Mouse (Mus musculus) embryonic facial prominence, embryonic 12.5 days (tissue): Measurements from ENCODE around the gene Eefsec. TPM values are rescaled to one million over a fixed set of nuclear protein-coding genes. Genes with fewer than 3 reads are reported as not detected.
A peak's percentile ranks its signal among the peaks of the same experiment; 100 is the strongest.

Experiments used
- ATAC-seq: fragments of 200-750 bp; cut with Nextera tagmentation; 2 replicates; pipeline ENCODE4 v1.8.0; 2017; ENCODE audit not compliant: insufficient number of reproducible peaks, insufficient read depth, low FRiP score, low TSS enrichment
- H3K27ac ChIP-seq: fragments of 300-500 bp; sonication (generic); 2 replicates; pipeline ENCODE4 v1.5.1; 2016; ENCODE audit warnings: mild to moderate bottlenecking
- H3K27me3 ChIP-seq: fragments of 300-500 bp; sonication (generic); 2 replicates; pipeline ENCODE4 v1.6.1; 2016; ENCODE audit warnings: mild to moderate bottlenecking, moderate library complexity
- H3K36me3 ChIP-seq: fragments of 300-500 bp; sonication (generic); 2 replicates; pipeline ENCODE4 v1.6.1; 2016; ENCODE audit warnings: mild to moderate bottlenecking
- H3K4me1 ChIP-seq: fragments of 300-500 bp; sonication (generic); 2 replicates; pipeline ENCODE4 v1.6.1; 2016
- H3K4me2 ChIP-seq: fragments of 300-500 bp; sonication (generic); replicated peaks from 2 replicates; pipeline ENCODE4 v1.6.1; 2016; ENCODE audit warnings: mild to moderate bottlenecking, moderate library complexity
- H3K4me3 ChIP-seq: fragments of 300-500 bp; sonication (generic); 2 replicates; pipeline ENCODE4 v1.5.1; 2016; ENCODE audit warnings: mild to moderate bottlenecking
- H3K9ac ChIP-seq: fragments of 300-500 bp; sonication (generic); 2 replicates; pipeline ENCODE4 v1.6.1; 2016; ENCODE audit warnings: mild to moderate bottlenecking, moderate library complexity
- H3K9me3 ChIP-seq: fragments of 300-500 bp; sonication (generic); 2 replicates; pipeline ENCODE4 v1.6.1; 2016; ENCODE audit warnings: mild to moderate bottlenecking, moderate library complexity
- WGBS: fragments of 180-500 bp; shearing (Covaris S2); methylation state at CpG from one replicate; pipeline ENCODE4 v1.1.7; 2016; 5-methylcytosine and 5-hydroxymethylcytosine counted together
- polyA plus RNA-seq: library from polyadenylated mRNA; unstranded; fragments of >200 nt; fragmentation: Nextera tagmentation; extraction: Ambion mirVana; gene quantifications from 2 replicates; pipeline ENCODE4 v1.2.1, GENCODE M21; 2016

Gene Eefsec
- polyA plus RNA-seq, 1 experiment from 2014 or later, result 38.1 TPM

- Histone ChIP-seq H3K4me2 (no peak overlapping the region), H3K9ac (no peak overlapping the region), H3K27me3 (no peaks in the 10 kb centered on the region), H3K36me3 (no peaks in the 10 kb centered on the region), H3K9me3 (no peaks in the 10 kb centered on the region), H3K4me3 (no peak overlapping the region), H3K27ac (no peak overlapping the region), H3K4me1 (peaks cover 68% of the 10 kb centered on the region)
- no peak for ATAC-seq
- WGBS, result 66% methylated on average over 7 of the region's 7 CpGs
Observed at GRCm38 (mm10) chr6:88340761-88341160, 105.6 kb downstream of the Eefsec start.

- Histone ChIP-seq H3K4me1 (no peaks in the 10 kb centered on the region), H3K9ac (no peak overlapping the region), H3K27me3 (no peaks in the 10 kb centered on the region), H3K27ac (no peak overlapping the region), H3K4me3 (no peak overlapping the region), H3K36me3 (0 out of 2 replicates have a peak, but pooled peaks cover 5% of the 10 kb centered on the region), H3K4me2 (no peak overlapping the region), H3K9me3 (no peaks in the 10 kb centered on the region)
- ATAC-seq, result no peak
Observed at GRCm38 (mm10) chr6:88329336-88329735, 117.0 kb downstream of the Eefsec start.

GRCm38 (mm10) chr6:88321879-88322278 is 124.5 kb downstream of the Eefsec start:
- Histone ChIP-seq H3K4me2 (no peak overlapping the region), H3K9me3 (no peaks in the 10 kb centered on the region), H3K27me3 (no peaks in the 10 kb centered on the region), H3K4me3 (no peak overlapping the region), H3K36me3 (no peaks in the 10 kb centered on the region), H3K4me1 (peaks cover 18% of the 10 kb centered on the region), H3K27ac (no peak overlapping the region), H3K9ac (no peak overlapping the region)
- peak; percentile 52; the same call in 1 of the 2 replicates for ATAC-seq
- WGBS, result 21% methylated on average over 7 of the region's 7 CpGs

GRCm38 (mm10) chr6:88321253-88321652 is 125.1 kb downstream of the Eefsec start:
- Histone ChIP-seq H3K9me3 (no peaks in the 10 kb centered on the region), H3K4me3 (no peak overlapping the region), H3K9ac (no peak overlapping the region), H3K4me1 (peaks cover 18% of the 10 kb centered on the region), H3K27me3 (no peaks in the 10 kb centered on the region), H3K36me3 (no peaks in the 10 kb centered on the region), H3K4me2 (no peak overlapping the region), H3K27ac (0 out of 2 replicates have a peak overlapping the region, but pooled peaks have one; percentile 31)
- no peak for ATAC-seq
- 63% methylated on average over 5 of the region's 5 CpGs for WGBS

- Histone ChIP-seq H3K36me3 (no peaks in the 10 kb centered on the region), H3K4me3 (no peak overlapping the region), H3K27ac (no peak overlapping the region), H3K9me3 (no peaks in the 10 kb centered on the region), H3K27me3 (no peaks in the 10 kb centered on the region), H3K9ac (no peak overlapping the region), H3K4me1 (peaks cover 18% of the 10 kb centered on the region), H3K4me2 (no peak overlapping the region)
- 65% methylated on average over 1 of the region's 1 CpGs for WGBS
- ATAC-seq, result no peak
Observed at GRCm38 (mm10) chr6:88319735-88320134, 126.6 kb downstream of the Eefsec start.

GRCm38 (mm10) chr6:88315295-88315694 is 131.0 kb downstream of the Eefsec start:
- no peaks in the 10 kb centered on the region for H3K9me3 ChIP-seq
- no peak overlapping the region for H3K9ac ChIP-seq
- H3K4me2 ChIP-seq, result no peak overlapping the region
- WGBS, result 43% methylated on average over 2 of the region's 2 CpGs
- ATAC-seq, result peak; percentile 62; the same call in 1 of the 2 replicates
- H3K4me3 ChIP-seq, result no peak overlapping the region
- no peak overlapping the region for H3K27ac ChIP-seq
- no peaks in the 10 kb centered on the region for H3K27me3 ChIP-seq
- H3K36me3 ChIP-seq, result 0 out of 2 replicates have a peak, but pooled peaks cover 4% of the 10 kb centered on the region
- H3K4me1 ChIP-seq, result 0 out of 2 replicates have a peak, but pooled peaks cover 4% of the 10 kb centered on the region

- Histone ChIP-seq H3K27me3 (no peaks in the 10 kb centered on the region), H3K4me3 (no peak overlapping the region), H3K9ac (no peak overlapping the region), H3K27ac (no peak overlapping the region), H3K4me1 (no peaks in the 10 kb centered on the region), H3K36me3 (0 out of 2 replicates have a peak, but pooled peaks cover 7% of the 10 kb centered on the region), H3K9me3 (no peaks in the 10 kb centered on the region), H3K4me2 (no peak overlapping the region)
- WGBS, result 72% methylated on average over 9 of the region's 9 CpGs
- ATAC-seq, result no peak
Observed at GRCm38 (mm10) chr6:88313937-88314336, 132.4 kb downstream of the Eefsec start.

GRCm38 (mm10) chr6:88311593-88311992 is 134.7 kb downstream of the Eefsec start:
- Histone ChIP-seq H3K27ac (no peak overlapping the region), H3K36me3 (0 out of 2 replicates have a peak, but pooled peaks cover 7% of the 10 kb centered on the region), H3K9me3 (no peaks in the 10 kb centered on the region), H3K4me3 (no peak overlapping the region), H3K9ac (no peak overlapping the region), H3K4me1 (no peaks in the 10 kb centered on the region), H3K27me3 (no peaks in the 10 kb centered on the region), H3K4me2 (no peak overlapping the region)
- no peak for ATAC-seq
- 68% methylated on average over 10 of the region's 10 CpGs for WGBS

GRCm38 (mm10) chr6:88306100-88306746 is 140.1 kb downstream of the Eefsec start:
- Histone ChIP-seq H3K9me3 (no peaks in the 10 kb centered on the region), H3K9ac (no peak overlapping the region), H3K4me2 (no peak overlapping the region), H3K27me3 (no peaks in the 10 kb centered on the region), H3K4me1 (no peaks in the 10 kb centered on the region), H3K4me3 (no peak overlapping the region), H3K27ac (no peak overlapping the region), H3K36me3 (0 out of 2 replicates have a peak, but pooled peaks cover 3% of the 10 kb centered on the region)
- no peak for ATAC-seq
- 84% methylated on average over 4 of the region's 4 CpGs for WGBS

GRCm38 (mm10) chr6:88301234-88301633 is 145.1 kb downstream of the Eefsec start:
- no peak for ATAC-seq
- WGBS, result 67% methylated on average over 7 of the region's 7 CpGs
- Histone ChIP-seq H3K9me3 (no peaks in the 10 kb centered on the region), H3K4me1 (no peaks in the 10 kb centered on the region; the same call in 1 of the 2 replicates), H3K27me3 (no peaks in the 10 kb centered on the region), H3K36me3 (peaks cover 12% of the 10 kb centered on the region; the same call in 1 of the 2 replicates), H3K4me3 (no peak overlapping the region), H3K27ac (no peak overlapping the region), H3K4me2 (no peak overlapping the region), H3K9ac (no peak overlapping the region)

- Histone ChIP-seq H3K9ac (no peak overlapping the region), H3K27me3 (no peaks in the 10 kb centered on the region), H3K27ac (no peak overlapping the region), H3K4me2 (no peak overlapping the region), H3K36me3 (peaks cover 14% of the 10 kb centered on the region; the same call in 1 of the 2 replicates), H3K9me3 (no peaks in the 10 kb centered on the region), H3K4me1 (no peaks in the 10 kb centered on the region; the same call in 1 of the 2 replicates), H3K4me3 (no peak overlapping the region)
- 26% methylated on average over 2 of the region's 2 CpGs for whole genome bisulfite sequencing
- no peak for ATAC-seq
Observed at GRCm38 (mm10) chr6:88299491-88299890, 146.8 kb downstream of the Eefsec start.

- WGBS, result 73% methylated on average over 4 of the region's 4 CpGs
Observed at GRCm38 (mm10) chr6:88292274-88292909, 153.9 kb downstream of the Eefsec start.

More at GRCm38 (mm10) chr6:88292274-88292909, 153.9 kb downstream of the Eefsec start:
- H3K27ac ChIP-seq, result no peak overlapping the region
- no peak for ATAC-seq
- H3K4me2 ChIP-seq, result no peak overlapping the region
- H3K4me3 ChIP-seq, result no peak overlapping the region
- no peaks in the 10 kb centered on the region for H3K9me3 ChIP-seq
- H3K4me1 ChIP-seq, result no peaks in the 10 kb centered on the region
- H3K27me3 ChIP-seq, result no peaks in the 10 kb centered on the region
- peaks cover 8% of the 10 kb centered on the region; the same call in 1 of the 2 replicates for H3K36me3 ChIP-seq
- H3K9ac ChIP-seq, result no peak overlapping the region
